Mouse (Mus musculus) heart, adult 2 months (tissue): ENCODE measurements around the gene Abhd8. TPM values are rescaled to one million over a fixed set of nuclear protein-coding genes. Genes with fewer than 3 reads are reported as not detected.

ENCODE experiments used
- DNase-seq, 2 experiments: peaks; one replicate each; pipeline ENCODE4 v3.0.0; 2021
- H3K27ac ChIP-seq: fragments of 200-600 bp; 2 replicates; pipeline ENCODE4 v1.8.1; 2022
- H3K27me3 ChIP-seq: fragments of 200-500 bp; 2 replicates; pipeline ENCODE4 v1.6.1; 2012; ENCODE audit warnings: mild to moderate bottlenecking, low read length, inconsistent platforms, mixed read lengths; ENCODE audit not compliant: control insufficient read depth, insufficient read depth
- H3K36me3 ChIP-seq: fragments of 200-500 bp; 2 replicates; pipeline ENCODE4 v1.6.1; 2012; ENCODE audit warnings: low read length, inconsistent platforms; ENCODE audit not compliant: control insufficient read depth, insufficient read depth
- H3K4me1 ChIP-seq: fragments of 200-500 bp; 2 replicates; pipeline ENCODE4 v1.6.1; 2011; ENCODE audit warnings: low read length; ENCODE audit not compliant: control insufficient read depth, insufficient read depth
- H3K4me3 ChIP-seq: fragments of 200-600 bp; 2 replicates; pipeline ENCODE4 v1.8.1; 2022
- H3K79me2 ChIP-seq: fragments of 200-500 bp; replicated peaks from 2 replicates; pipeline ENCODE4 v1.6.1; 2012; ENCODE audit warnings: mild to moderate bottlenecking, inconsistent platforms, low read length, moderate library complexity, mixed read lengths; ENCODE audit not compliant: control insufficient read depth, insufficient read depth
- H3K9ac ChIP-seq: fragments of 200-500 bp; 2 replicates; pipeline ENCODE4 v1.6.1; 2012; ENCODE audit warnings: low read depth, mild to moderate bottlenecking, control low read depth, inconsistent platforms, low read length, mixed read lengths
- CTCF ChIP-seq: fragments of 200-600 bp; IDR thresholded peaks from 2 replicates; pipeline ENCODE4 v1.8.1; 2022; ENCODE audit warnings: antibody characterized with exemption, mild to moderate bottlenecking, moderate library complexity
- EP300 ChIP-seq: fragments of 200-500 bp; IDR thresholded peaks from 2 replicates; pipeline ENCODE4 v1.6.1; 2011; ENCODE audit warnings: low read depth, low read length, control low read depth; ENCODE audit not compliant: insufficient read depth
- POLR2A ChIP-seq: fragments of 200-500 bp; IDR thresholded peaks from 2 replicates; pipeline ENCODE4 v1.6.1; 2011; ENCODE audit warnings: mild to moderate bottlenecking, low read depth, low read length, control low read depth; ENCODE audit not compliant: insufficient read depth
- WGBS: fragments of 180-500 bp; shearing (Covaris S2); methylation state at CpG from one replicate; pipeline ENCODE4 v1.1.7; 2018; 5-methylcytosine and 5-hydroxymethylcytosine counted together
- intact Hi-C: fragments of 180-260 bp; cut with DNase I; formaldehyde crosslinking; loops from one replicate; pipeline ENCODE4 v1.15.1; 2025
- polyA plus RNA-seq: library from polyadenylated mRNA; depleted of rRNA; stranded (reverse); fragments of >200 nt; gene quantifications from 2 replicates; pipeline ENCODE4 v1.2.3, GENCODE M21; 2012
- total RNA-seq, 2 experiments: library from RNA; stranded (reverse); gene quantifications; 2 replicates each; pipeline ENCODE4 v1.2.3; 2021

The Abhd8 gene
- total and polyA plus RNA-seq, 3 experiments = 25.8 to 30.4 (median 26.5) TPM

DNA sequence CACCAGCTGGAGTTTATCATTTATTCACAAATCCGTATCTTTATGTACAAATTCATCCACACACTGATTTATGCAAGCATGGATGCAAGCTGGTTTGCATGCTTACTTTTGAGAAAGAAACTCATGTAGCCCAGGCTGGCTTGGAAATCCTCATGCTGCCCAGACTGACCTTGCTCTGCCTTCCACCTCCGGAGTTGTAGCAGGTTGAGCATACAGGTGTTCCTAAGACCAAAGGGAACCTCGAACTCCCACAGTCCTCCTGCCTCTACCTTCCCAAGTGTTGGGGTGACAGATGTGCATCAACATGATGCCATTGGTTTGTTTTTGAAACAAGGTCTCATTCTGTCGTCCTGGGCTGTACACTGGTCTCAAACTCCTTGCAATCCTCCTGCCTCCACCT lies 1.3 kb downstream of the Abhd8 start:
- Histone ChIP-seq H3K36me3 (no peaks in the 10 kb centered on the region), H3K79me2 (no peaks in the 10 kb centered on the region), H3K9ac (no peak overlapping the region), H3K4me1 (peaks cover 8% of the 10 kb centered on the region), H3K27ac (no peak overlapping the region), H3K4me3 (no peak overlapping the region), H3K27me3 (no peaks in the 10 kb centered on the region)
- 81% methylated on average over 4 of the region's 4 CpGs for WGBS
- intact Hi-C loops = loop anchor here (5.0 kb wide), 2 partner anchors 80 to 130 kb away; partner anchors contain the start of genes Nr2f6 and Pgls
- TF ChIP-seq CTCF = no peak
- no peak for TF ChIP-seq POLR2A
- no peak for TF ChIP-seq EP300
- DNase-seq = no peak

DNA sequence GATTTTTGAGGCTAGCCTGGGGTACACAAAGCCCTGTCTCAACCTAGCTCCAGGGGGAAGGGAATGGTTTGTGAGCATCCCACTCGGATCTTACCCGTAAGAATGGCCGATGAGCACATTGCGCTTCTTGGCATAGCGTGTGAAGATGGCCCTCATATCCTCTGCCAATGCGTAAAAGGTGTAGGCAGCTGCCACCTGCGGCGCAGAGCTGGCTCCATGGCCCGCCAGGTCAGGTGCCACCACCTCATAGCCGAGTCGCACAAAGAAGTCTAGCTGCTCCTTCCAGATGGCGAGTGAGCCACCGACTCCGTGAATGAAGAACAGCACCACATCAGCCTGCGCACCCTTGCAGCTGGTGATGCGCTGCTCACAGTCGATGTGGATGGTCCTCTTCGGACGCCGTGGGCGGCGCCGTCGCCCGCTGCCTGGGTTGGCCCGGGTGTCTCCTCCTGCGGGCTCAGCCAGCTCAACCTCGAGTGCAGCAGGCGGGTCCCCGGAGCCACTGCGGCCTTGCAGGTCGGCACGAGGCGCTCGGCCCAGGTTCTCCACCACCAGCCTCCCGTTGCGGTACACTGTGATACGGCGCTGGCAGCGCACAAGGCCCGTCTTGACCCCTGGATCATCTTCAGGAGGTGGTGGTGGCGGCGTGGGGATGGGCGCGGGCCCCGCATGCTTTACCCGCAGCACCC lies 2.2 kb downstream of the Abhd8 start:
- H3K4me3 ChIP-seq = no peak overlapping the region
- H3K4me1 ChIP-seq = peaks cover 8% of the 10 kb centered on the region
- H3K79me2 ChIP-seq = no peaks in the 10 kb centered on the region
- H3K36me3 ChIP-seq = no peaks in the 10 kb centered on the region
- intact Hi-C loops = loop anchor here (5.0 kb wide), 2 partner anchors 79 to 131 kb away; partner anchors contain the start of genes Nr2f6 and Pgls
- 87% methylated on average over 47 of the region's 47 CpGs for WGBS
- no peak overlapping the region for H3K9ac ChIP-seq
- TF ChIP-seq POLR2A = no peak
- TF ChIP-seq CTCF = no peak
- TF ChIP-seq EP300 = no peak
- no peak overlapping the region for H3K27ac ChIP-seq
- no peaks in the 10 kb centered on the region for H3K27me3 ChIP-seq
- no peak for DNase-seq

- TF ChIP-seq EP300 (no peak), POLR2A (no peak), CTCF (no peak)
- H3K27me3 ChIP-seq = no peaks in the 10 kb centered on the region
- no peak overlapping the region for H3K4me3 ChIP-seq
- 95% methylated on average over 6 of the region's 6 CpGs for WGBS
- H3K4me1 ChIP-seq = peaks cover 8% of the 10 kb centered on the region
- H3K9ac ChIP-seq = no peak overlapping the region
- DNase-seq = no peak
- no peaks in the 10 kb centered on the region for H3K79me2 ChIP-seq
- intact Hi-C loops = loop anchor here (5.0 kb wide), 2 partner anchors 78 to 132 kb away; partner anchors contain the start of genes Nr2f6 and Pgls
- no peaks in the 10 kb centered on the region for H3K36me3 ChIP-seq
- H3K27ac ChIP-seq = no peak overlapping the region
Measured at GRCm38 (mm10) chr8:71460716-71461115, 2.7 kb downstream of the Abhd8 start.

DNA sequence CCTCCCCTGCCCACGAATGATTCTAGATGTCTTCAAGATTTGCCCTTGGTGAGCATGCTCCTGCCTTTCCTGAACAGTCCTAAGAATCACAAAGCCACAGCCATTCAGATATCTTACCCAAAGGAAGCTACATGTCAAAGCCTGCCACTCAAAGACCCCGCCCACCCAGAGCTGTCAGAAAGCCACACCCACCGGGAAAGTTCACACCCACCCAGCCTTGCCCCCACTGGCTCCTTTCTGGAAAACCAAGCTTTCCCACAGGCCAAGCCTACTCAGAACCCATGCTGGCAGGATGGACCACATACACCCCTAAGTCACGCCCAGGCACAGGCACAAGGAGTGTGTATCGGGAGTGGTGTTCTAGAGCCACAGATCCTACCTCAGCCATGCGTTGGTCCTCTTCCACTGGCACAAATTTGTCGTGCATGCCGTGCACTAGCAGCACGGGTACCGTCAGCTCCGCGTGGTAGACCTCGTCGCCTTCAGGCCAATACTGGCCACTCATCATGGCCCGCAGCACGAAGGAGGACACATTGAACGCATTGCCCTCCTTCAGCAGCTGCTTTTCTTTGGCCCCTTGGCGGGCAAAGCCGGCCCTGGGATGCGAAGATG lies 5.7 kb downstream of the Abhd8 start:
- intact Hi-C loops = no loop called here
- H3K27me3 ChIP-seq = no peaks in the 10 kb centered on the region
- H3K79me2 ChIP-seq = no peaks in the 10 kb centered on the region
- no peak overlapping the region for H3K9ac ChIP-seq
- TF ChIP-seq CTCF = no peak
- no peak for TF ChIP-seq POLR2A
- TF ChIP-seq EP300 = no peak
- no peak for DNase-seq
- H3K36me3 ChIP-seq = no peaks in the 10 kb centered on the region
- peaks cover 4% of the 10 kb centered on the region; the same call in 1 of the 2 replicates for H3K4me1 ChIP-seq
- H3K4me3 ChIP-seq = no peak overlapping the region
- WGBS = 85% methylated on average over 20 of the region's 20 CpGs
- H3K27ac ChIP-seq = no peak overlapping the region

GRCm38 (mm10) chr8:71456906-71457305 lies 6.5 kb downstream of the Abhd8 start:
- DNase-seq = no peak
- 55% methylated on average over 22 of the region's 22 CpGs for WGBS
- no peak overlapping the region for H3K27ac ChIP-seq
- intact Hi-C loops = no loop called here
- H3K9ac ChIP-seq = no peak overlapping the region
- no peaks in the 10 kb centered on the region for H3K27me3 ChIP-seq
- no peaks in the 10 kb centered on the region for H3K36me3 ChIP-seq
- TF ChIP-seq POLR2A (no peak), EP300 (no peak), CTCF (no peak)
- H3K79me2 ChIP-seq = no peaks in the 10 kb centered on the region
- no peak overlapping the region for H3K4me3 ChIP-seq
- H3K4me1 ChIP-seq = no peaks in the 10 kb centered on the region

- H3K36me3 ChIP-seq = no peaks in the 10 kb centered on the region
- no peak overlapping the region for H3K4me3 ChIP-seq
- H3K27me3 ChIP-seq = no peaks in the 10 kb centered on the region
- TF ChIP-seq CTCF = no peak
- TF ChIP-seq EP300 = no peak
- no peak for TF ChIP-seq POLR2A
- H3K27ac ChIP-seq = no peak overlapping the region
- intact Hi-C loops = no loop called here
- 75% methylated on average over 8 of the region's 8 CpGs for WGBS
- no peaks in the 10 kb centered on the region for H3K79me2 ChIP-seq
- DNase-seq = no peak
- H3K4me1 ChIP-seq = no peaks in the 10 kb centered on the region
- no peak overlapping the region for H3K9ac ChIP-seq
Measured at GRCm38 (mm10) chr8:71454668-71455067, 8.8 kb downstream of the Abhd8 start.
